Mouse (Mus musculus) gastrocnemius, adult 18-20 months (tissue): ENCODE measurements around the gene Zbtb9. TPM values are rescaled to one million over a fixed set of nuclear protein-coding genes. Genes with fewer than 3 reads are reported as not detected.

Experiments
- DNase-seq: peaks from one replicate; pipeline ENCODE4 v3.0.0; 2021; ENCODE audit warnings: low spot score
- total RNA-seq, 2 experiments: library from RNA; stranded (reverse); gene quantifications; 2 replicates each; pipeline ENCODE4 v1.2.3; 2021

The Zbtb9 gene
- total RNA-seq, 2 experiments from 2014 or later = 0.66 TPM

DNA sequence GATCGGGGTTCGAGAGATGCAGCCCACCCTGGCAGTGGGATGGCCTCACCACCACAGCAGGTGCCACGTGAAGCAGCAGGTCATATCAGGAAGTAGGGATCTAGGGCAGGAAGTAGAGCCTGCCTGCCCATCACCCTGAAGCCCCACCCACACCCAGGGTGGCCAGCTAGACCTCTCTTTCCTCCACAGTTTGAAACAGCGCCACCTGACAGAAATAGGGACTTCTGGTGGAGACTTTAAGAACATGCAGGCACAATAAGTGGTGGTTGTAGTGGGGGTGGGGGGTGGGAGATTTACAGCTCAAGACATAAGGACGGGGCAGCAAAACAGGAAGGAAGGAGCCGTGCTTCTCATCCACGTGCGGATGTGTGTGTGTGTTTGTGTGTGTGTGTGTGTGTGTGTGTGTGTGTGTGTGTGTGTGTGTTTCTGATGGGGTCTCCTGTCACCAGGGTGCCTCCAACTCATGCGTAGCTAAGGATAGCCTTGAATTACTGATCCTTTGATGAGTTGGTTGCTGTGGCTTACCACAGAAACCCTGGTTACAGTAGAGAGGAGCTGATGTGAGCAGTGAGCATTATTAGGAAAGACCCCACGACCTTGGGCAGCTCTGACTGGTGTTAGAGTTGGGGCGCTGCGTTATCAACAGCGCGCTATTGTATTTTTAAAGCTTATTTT, 39.2 kb downstream of the Zbtb9 start:
- no peak for DNase-seq

DNA sequence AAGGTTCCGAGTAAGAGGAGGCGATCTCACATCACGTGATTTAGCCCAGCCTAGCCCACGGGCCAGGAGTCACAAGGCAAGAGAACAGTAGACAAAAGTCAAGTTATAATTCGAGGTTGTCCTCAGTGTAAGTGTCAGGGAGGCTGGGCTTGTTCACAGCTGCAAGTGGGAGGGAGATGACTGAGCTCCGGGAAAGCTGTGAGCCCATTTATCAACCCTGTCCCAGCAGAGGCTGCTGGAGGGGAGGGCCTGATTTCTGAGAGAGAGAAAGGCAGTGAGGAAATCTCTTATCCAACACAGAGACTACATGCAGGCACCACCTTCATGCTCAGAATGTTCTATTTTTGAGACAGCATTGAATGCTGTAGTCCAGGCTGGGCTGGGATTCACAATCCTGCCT, 39.9 kb downstream of the Zbtb9 start:
- no peak for DNase-seq

DNA sequence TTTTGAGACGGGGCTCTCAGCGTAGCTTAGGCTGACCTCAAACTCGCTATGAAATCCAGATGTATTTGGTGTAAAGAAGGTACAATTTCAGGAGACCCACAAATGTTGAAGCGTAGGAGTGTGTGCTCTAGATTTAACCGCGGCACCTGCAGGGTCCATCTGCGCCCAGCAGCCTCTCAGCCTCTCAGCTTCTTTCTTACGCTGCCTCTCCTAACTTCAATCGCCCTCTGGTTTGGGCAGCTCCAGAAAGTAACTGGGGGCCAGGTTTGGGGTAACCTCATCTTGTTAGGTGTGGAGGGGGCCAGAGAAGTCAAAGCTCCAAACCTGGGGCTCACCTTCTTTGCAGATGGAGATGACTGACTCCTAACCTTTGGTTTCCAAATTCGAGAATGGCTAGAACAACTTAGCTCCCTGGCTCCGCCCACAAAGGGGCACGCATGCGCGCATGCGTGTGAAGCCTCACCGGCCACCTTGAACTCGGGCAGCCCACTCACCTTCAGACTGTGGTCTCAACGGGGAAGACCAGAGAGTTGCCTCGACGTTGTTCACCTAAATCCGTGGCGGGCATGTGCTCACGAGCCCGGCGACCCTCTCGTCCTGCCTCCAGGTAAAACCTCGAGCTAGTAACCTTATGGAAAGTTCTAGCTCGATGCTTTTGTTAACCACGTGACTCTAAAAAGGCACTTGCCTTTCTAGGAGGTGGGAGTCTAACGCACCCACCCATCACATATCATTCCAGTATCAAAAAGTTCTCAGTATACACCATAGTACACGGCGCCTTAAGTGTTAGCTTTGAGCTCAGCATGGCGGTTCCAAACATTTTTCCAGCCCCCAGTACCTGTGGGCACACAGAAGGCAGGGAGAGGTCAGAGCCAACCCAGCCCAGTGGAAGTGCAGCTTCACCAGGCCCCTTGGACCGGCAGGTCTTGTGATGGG, 44.9 kb downstream of the Zbtb9 start:
- DNase-seq = peak; percentile 89

DNA sequence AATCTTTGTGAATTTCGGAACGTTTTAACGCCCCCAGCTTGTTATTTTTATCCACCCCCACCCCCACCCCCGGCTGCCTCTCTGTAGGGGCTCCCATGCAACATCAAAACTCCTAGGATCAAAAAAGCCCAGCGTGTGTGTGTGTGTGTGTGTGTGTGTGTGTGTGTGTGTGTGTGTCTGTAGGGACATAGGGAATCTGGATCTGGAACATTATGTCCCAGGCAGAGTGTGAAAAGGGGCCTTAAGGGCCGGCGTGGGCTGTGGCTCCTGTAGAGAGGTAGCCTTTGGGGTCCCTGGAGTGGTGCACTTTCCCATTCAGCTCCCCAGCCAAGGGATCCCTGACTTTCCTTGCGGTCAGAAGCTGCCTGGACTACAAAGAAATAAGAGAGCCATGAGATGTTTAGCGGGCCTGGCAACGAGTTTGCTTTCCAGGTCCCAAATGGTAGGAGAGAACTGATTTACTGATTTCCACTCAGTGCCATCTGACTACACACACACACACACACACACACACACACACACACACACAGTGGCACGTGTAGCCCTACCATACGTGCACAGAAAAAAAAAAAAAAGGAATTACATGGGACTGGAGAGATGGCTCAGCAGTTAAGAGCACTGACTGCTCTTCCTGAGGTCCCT, 45.7 kb downstream of the Zbtb9 start:
- peak; percentile 14 for DNase-seq

DNA sequence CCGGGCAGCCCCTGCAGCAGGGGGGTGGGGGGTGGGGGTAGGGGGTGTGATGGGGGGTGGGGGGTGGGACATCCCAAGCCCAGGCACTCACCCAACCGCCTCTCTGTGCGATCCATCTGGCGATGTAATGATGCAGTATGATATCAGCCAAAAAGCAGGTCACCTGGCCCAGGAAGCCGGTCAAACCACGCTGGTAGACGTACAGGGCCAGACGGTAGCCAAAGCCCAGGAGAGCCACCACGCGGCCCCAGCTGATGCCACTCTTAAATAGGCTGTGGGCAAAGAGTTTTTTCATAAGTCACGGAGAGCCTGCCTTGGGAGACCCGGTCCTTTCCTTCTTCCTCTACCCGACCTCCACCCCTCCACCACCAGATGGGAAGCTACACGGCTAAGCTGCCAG, 48.1 kb downstream of the Zbtb9 start:
- no peak for DNase-seq

DNA sequence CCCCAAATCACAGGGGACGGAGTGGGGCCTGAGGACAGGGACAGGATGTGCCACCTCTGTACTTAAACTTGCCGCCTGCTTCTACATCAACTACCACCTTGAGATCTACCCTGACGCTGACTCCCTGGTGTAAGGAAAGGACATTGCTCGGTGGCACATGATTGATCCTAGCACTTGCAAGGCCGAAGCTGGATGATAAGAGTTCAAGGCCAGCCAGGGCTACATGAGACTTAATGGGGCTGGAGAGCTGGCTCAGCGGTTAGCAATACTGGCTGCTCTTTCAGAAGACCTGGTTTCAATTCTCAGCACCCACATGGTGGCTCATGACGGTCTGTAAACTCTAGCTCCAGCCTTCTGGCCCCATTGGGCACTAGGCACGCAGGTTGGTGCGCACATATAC, 48.8 kb downstream of the Zbtb9 start:
- DNase-seq = no peak

DNA sequence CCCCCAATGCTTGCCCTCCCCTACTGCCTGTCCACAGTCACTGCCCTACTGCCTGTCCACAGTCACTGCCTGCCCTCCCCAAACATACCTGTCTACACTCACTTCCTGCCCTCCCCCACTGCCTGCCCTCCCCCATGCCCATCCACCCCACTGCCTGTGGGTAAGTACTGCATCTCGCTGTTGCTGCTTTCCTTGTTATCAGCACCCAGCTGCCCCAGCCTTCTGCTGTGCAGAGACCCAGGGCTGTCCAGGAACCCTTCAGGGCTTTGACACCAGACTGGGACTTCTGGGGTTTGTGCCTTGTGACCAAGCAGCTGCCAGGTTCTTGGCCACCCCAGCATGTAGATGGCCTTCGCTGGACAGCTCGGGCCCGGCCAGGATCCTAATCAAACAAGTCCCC, 50.4 kb downstream of the Zbtb9 start:
- no peak for DNase-seq

DNA sequence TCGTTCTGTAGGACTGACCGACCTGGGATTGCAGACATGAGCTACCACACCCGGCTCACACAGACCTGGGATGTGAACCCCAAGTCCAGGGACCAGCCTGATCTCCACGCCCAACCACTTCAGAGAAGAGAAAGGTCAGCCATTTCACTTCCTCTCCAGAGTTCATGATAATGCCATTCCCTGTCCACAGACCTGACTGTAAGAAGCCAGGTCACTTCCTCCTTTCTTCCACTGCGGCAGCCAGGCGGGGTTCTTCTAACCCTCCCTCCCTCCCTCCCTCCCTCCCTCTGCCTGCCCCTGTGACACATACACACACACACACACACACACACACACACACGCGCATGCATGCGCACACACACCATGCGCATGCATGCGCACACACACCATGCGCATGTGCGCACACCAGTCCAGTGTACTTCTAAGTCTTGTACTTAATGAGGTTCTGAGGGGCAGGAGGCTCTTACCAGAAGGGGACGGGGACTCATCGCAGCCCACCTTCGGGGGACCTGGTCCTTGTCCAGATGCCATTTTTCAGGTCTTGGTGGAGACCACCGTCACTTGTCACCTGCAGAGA, 52.4 kb downstream of the Zbtb9 start:
- DNase-seq = no peak

DNA sequence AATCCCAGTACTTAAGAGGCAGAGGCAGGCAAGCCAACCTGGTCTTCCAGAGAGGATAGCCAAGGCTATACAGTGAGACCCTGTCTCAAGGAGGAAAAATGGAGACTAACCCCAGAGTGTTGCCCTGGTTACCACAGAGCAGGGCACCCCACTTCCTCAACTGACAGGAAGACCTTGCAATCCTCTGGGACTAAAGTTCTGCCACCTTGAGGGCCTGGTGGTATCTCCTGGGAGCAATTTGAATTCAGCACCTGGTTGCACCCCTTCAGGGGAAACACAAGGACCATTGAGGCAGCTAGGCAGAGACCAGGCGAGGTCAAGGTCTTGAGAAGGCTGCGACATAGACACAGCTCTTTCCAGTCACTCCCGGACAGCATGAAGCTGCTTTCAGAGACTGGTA, 53.0 kb downstream of the Zbtb9 start:
- DNase-seq = no peak

DNA sequence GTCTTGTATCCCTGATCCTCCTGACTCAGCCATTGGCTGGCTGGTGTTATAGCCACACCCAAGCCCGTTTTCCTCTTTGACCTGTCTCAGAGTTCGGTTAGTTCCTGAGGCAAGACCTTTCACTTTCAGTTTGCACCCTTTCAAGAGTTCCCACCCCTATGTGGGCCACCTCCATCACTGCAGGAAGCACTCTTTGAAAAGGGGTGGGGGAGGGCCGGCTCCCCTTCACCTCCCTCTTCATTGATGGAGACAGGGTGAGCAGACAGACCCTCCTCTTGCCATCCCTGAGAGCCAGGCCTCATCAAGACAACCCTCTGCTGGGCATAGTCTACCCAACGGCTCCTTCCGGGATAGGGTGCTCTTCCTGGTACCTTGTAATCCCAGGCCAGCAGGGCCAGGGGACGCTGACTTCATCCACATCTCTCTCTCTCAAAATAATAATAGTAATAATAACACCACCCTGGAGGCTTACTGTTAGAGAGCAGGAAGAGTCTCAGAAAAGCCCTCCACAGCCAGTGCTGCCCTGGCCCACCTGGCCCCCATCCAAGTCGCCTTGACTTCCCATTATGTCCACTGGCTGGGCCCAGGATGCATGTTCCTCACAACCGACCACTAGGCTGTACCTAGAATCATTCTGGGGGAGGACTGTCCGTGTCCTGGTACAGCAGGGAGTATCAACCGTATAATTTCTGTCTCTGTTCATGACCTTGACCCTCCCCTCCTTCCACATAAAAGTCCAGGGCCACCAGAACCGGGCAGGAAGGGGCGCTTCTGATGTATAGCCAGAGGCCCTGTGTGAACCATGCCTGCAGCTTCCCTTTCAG, 54.7 kb downstream of the Zbtb9 start:
- DNase-seq = peak; percentile 28

DNA sequence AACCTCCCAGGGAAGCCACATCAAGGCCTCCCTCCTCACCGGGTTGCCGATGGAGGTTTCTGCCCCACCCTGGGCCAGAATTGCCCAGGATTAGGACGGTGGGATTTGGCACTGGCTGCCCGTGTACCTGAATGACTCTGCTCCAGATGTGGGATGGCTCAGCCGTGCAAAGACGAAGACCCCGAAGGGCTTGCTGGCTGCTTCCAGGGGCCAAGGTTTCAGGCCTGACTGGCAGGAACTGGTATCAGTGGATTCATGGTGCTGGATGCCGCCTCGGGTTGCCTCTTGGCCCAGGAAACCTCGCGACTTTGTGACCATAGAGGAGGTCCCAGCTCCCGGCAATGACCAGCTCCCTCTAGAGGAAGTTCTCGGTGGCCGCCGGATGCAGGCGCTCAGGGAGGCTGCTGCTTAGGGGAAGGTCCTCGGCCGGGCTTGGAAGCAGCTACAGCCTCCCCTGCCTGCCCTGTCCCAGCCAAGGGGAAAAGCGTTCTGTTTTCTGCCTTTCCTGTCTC, 55.4 kb downstream of the Zbtb9 start:
- DNase-seq = peak; percentile 92

DNA sequence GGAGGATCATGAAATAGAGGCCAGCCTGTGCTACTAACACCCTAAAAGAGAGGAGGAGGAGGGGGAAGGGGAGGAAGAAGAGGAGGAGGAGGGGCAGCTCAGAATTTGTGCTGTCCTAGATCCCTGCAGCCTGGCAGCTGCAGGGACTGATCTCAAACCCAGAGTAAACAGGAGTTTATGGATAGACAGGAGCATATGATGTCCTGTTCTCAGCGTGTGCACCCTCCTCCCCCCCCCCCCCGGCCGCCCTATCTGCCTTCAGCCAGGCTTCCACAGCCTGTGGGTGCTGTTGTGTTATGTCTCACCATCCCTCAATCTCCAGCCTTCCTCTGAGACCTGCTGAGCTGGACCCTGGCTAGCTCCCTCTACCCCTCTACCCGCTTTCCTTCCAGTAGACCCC, 55.9 kb downstream of the Zbtb9 start, which contains the start of gene Bak1:
TSS of gene Bak1 (minus strand) at position 101 of the 400 bp plus-strand sequence.
- DNase-seq = no peak

DNA sequence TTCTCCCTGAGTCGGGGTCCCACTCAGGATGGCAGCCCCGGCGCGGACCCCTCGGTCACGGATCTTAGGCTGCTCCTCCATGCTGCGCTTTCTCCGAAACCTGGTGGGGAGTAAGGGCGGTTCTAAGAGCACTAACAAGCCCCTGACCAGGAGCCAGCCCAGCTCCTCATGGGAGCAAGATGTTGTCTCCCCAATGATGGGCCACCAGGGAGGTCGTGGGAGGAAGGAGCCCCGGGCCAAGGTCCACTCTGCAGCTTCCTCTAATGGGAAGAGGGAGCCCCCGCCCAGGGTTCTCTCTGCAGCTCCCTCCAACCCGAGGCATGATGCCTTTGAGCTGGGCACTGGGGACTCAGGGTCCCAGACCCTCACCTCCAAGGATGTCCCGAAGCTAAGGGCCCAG, 56.5 kb downstream of the Zbtb9 start:
- no peak for DNase-seq

DNA sequence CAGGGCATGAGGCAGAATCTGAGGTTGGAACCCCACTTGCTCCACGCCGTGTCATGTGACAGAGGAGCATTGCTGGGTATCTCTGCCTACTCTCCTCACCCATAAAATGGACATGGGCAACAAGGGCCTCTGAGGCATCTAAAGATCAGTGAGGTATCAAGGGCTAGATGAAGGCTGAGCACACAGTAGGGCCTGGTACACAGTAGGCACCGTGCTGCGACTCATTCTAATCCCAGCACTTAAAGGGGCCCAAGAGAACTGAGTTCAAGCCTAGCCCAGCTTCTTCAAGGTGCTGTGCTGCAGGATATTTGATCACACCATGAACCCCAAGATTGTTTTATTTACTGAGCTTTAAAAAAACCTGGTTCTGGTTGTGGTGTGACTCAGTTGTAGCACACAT, 57.9 kb downstream of the Zbtb9 start:
- no peak for DNase-seq

DNA sequence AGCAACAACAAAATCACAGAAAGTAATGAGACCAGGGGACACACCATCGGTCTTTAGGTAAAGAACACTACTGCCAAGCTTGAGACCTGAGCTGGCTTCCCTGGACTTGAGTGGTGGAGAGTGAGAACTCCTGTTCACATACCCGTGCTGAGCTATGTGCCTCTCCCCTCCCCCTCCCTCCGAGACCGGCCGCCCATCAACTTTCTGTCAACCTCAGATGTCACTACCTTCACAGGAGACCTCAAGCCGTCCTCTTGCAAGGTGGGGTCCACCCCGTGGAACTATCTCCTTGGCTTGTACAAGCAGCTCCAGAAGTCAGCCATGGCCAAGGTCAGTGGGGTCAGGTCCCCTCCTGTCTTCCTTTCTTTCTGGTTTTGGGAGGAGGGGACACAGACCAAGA, 59.4 kb downstream of the Zbtb9 start:
- DNase-seq = no peak

DNA sequence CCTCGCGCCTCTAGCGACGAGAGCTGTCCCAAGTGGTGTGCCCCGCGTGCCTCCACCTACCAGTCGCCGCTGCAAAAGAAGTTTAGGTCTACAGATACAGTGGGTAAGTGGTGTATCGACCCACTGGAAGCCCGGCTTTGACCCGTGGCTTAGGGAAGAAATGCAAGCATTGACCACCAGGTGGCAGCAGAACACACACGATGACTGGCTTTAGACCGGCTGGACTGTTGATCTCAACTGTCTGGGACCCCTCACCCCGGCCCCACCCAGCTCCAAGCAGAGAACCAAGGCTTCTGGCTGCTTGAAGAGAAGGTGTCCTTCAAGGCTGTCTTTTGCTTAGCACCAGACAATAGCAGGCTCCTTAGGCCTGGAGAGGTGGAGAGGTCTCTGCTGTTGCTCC, 59.9 kb downstream of the Zbtb9 start:
- DNase-seq = peak; percentile 76

DNA sequence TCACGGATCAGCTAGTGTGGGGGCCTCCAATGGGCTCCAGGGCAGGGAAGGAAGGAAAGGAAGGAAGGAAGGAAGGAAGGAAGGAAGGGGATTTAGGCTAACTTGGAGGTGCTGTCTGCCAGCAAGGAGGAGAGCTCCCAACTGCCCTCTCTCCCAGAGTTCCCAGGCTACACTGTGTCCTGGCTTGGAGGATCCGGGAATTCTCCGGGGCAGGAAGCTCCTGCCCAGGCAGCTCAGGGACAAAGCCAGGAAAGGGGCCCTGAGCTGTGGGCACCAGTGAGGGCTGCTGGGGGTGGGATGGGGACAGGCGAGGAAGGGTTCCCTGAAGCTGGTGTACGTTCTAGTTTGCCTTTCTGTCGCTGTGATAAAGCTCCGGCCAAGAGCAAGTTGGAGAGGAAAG, 63.5 kb downstream of the Zbtb9 start:
- DNase-seq = no peak

DNA sequence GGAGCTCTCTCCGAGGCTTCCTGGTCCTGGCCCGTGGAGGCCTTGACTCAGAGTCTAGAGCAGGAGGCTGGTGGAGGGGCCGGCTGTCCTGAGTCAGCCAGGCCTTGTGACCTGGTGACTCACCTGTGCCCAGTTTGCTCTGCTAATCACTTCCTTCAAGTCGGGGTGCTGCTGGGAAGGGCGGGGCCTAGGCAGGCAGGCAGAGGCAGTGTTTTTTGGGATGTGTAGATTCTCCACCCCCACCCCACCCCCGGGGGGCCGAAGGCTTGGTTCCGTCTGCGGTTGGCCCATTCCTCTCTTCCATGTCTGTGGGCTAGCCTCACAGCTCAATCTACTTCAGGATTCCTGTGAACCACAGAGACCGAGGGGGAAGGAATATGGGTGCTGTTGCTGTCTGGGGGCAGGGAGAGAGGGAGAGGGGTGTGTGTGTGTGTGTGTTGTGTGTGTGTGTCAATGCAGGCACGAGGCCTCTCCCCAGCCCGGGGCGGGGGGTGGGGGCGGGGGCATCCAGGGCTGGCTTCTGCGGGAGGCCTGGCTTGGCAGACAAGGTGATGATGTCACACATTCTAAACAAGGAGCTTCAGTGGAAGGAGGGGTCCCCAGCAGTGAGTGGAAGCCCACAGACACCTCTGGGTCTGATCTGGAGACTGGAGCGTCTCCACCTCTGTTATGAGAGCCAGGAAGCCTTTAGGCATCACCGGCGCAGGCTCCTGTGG, 65.5 kb downstream of the Zbtb9 start:
- DNase-seq = no peak

DNA sequence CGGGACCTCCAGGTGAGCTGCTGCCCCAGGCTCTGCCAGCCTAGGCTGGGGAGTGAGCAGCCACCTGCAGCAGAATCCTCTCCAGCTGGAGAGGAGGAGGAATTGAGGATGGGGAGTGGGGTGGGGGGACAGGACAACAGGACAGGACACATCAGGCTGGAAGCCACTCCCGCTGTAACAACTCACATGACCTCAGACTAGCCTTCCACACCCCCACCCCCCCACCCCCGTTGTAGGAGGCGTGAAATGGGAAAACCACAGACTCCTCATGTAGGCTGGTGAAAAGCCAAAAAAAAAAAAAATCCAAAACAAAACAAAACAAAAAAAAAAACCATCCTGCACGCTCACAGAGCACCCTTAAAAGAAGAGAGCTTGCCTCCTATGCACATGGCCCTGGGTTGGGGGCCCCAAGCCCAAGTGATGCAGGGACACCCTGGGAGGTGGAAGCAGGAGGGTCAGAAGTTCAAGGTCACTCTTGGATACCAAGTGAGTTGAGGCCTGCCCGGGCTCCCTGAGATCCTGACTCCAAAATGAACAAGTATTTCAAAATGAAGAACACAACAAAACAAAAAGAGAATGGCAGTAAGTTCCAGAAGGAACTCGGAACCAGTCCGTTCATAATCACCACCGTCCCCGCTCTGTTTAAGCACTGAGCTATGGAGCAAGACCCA, 66.6 kb downstream of the Zbtb9 start:
- no peak for DNase-seq
